Mouse (Mus musculus) c-Kit-positive CD71-positive TER-119-positive erythroid progenitor cells, embryonic 14.5 days (primary cell): ENCODE results near the gene Mrto4.
"Not testable (repeated sequence)": the region's sequence is repeated elsewhere in the genome, so short reads cannot be mapped to it uniquely, and the experiment has no call there.

ENCODE experiments used
- DNase-seq: peaks from one replicate; pipeline ENCODE4 v3.0.0-alpha.2; 2013; ENCODE audit warnings: low spot score

Mrto4 gene

DNA sequence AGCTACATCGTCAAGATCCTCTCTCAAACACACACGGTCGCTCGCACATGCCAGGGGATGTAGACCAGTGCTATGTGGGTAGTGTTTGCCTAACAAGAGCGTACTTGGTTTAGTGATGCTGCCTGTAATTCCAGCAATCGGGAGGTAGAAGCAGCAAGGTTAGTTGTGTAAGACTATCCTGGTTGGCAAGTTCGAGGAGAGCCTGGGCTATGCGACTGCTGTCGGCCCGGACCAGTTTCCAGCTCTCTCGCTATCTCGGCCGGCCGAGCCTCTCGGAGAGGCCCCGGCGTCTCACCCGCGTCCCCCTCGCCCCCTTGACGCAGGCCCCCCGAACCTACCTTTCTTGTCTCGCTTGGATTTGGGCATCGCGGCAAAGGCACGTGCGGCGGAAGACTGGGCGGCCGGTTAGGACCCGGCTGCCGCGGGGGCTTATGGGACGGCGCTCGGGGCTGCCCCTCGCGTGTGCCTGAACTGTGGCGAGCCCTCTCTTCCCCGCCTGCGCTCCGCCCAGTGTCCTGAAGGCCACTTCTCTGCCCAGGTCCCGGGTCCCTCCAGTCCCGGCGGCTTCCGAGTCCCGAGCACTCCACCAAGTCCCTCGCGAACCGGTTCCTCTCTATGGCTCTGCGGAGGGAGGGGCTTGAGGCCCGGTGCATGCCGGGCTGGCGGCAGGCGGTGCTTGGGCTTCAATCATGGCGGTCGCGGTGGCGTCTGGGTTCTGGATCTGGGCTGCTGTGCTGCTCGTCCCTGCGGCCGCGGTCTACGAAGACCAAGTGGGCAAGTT is at the start of gene Mrto4, which contains the start of the genes Emc1 and Ubr4:
Mrto4 (minus strand) TSS at position 646 of the 781 bp plus-strand sequence.
Emc1 (plus strand) TSS at position 657 of the 781 bp plus-strand sequence.
Ubr4 (plus strand) TSS at position 679 of the 781 bp plus-strand sequence.
- peak; percentile 79 for DNase-seq

- no peak for DNase-seq
These were observed 48.1 kb upstream of the Mrto4 start for GRCm38 (mm10) chr4:139400487-139400886.

DNA sequence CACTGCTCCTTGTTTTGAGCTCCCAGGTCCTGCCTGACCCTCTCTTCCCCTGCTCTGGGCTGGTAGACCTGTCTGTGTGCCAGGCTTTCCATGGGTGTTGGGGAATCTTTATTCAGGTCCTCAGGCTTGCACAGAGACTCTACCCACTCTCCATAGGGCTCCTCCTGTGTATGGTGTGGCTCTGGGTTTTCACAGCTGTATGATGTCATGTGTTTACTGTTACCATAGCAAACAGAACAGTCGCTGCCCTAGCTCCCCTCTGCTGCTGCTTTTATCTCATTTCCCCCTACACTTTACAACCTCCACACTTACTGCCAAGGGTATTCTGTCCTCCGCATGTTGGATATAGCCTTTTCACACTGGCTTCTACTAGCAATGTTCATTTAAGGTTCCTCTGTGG is 43.1 kb upstream of the Mrto4 start:
- no peak for DNase-seq

GRCm38 (mm10) chr4:139389557-139389956 is 37.2 kb upstream of the Mrto4 start:
- no peak for DNase-seq

- no peak for DNase-seq
These were observed 34.5 kb upstream of the Mrto4 start for GRCm38 (mm10) chr4:139386869-139387319.

GRCm38 (mm10) chr4:139385841-139386240 is 33.5 kb upstream of the Mrto4 start:
- not testable (repeated sequence) for DNase-seq

GRCm38 (mm10) chr4:139382231-139382630 is 29.9 kb upstream of the Mrto4 start:
- peak; percentile 34 for DNase-seq

DNA sequence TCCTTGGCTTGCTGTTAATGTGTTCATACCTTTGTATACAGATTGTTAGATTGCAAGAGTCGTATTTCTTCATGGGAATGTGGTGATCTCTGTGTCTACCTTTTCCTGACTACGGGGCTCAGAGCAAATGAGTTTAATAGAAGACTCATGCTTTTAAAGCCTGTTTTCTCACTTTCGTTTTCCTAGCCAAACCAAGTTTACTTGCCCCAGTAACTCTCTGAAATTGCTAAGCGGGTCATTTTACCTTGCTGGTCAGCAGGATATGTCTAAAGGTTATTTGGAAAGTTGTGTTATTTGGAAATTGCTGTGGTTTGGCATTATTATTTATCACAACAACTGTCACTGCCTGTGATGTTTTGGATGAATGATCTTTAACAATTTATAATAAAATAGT is 29.1 kb upstream of the Mrto4 start:
- no peak for DNase-seq

GRCm38 (mm10) chr4:139380775-139381451 is 28.5 kb upstream of the Mrto4 start:
- DNase-seq: peak; percentile 55

- DNase-seq: peak; percentile 99
These were observed 27.9 kb upstream of the Mrto4 start for GRCm38 (mm10) chr4:139380207-139380748.

DNA sequence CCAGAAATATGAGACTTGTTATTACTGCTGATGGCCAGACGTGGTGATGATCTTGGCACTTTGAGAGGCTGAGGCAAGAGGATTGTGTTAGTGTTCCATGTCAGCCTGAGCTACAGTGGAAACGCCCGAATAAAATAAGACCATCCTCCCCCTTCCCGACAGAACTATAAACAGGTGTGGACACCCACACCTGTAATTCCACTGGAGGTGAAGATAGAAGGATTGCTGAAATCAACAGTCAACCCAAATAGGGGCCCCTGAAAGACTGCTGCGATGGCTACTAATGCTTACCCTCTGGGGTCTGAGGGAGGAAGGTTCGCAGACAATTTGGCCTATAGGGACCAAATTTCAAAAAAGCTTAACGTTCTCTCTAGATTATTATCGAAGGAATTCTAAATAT is 27.3 kb upstream of the Mrto4 start:
- DNase-seq: peak; percentile 37

DNA sequence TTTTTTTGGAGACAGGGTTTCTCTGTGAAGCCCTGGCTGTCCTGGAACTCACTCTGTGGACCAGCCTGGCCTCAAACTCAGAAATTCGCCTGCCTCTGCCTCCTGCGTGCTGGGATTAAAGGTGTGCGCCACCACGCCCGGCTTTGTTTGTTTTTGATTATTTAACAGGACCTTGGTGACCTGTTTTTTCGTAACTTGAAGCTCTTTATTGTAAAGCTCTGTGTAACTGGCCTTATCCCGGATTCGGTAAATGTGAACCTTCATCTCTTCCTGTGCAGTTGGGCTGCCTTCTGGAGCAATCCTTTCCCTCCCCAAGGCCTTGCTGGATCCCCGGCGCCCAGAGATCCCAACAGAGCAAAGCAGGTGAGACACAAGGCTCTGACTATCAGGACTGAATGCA is 21.2 kb upstream of the Mrto4 start:
- no peak for DNase-seq

DNA sequence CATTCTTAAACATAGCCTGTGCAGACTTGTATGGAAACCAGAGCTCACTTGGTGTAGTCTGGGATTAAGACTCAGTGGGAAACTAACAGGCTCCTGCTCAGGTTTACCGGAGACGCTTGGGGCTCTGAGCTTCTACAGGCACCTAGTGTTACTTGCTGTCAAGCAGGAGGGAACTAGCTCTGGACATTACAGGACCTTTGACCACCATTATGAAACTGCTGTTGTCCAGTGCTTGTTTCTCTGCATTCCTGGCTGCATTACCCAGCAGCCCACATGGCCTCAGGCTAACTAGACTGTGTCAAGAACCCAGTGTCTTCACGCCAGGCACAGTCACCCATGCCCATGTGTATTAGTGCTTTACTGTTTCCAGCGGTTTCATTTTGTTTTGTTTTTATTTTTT is 20.8 kb upstream of the Mrto4 start:
- DNase-seq: no peak

- no peak for DNase-seq
These were observed 15.7 kb upstream of the Mrto4 start for GRCm38 (mm10) chr4:139368038-139368437.

DNA sequence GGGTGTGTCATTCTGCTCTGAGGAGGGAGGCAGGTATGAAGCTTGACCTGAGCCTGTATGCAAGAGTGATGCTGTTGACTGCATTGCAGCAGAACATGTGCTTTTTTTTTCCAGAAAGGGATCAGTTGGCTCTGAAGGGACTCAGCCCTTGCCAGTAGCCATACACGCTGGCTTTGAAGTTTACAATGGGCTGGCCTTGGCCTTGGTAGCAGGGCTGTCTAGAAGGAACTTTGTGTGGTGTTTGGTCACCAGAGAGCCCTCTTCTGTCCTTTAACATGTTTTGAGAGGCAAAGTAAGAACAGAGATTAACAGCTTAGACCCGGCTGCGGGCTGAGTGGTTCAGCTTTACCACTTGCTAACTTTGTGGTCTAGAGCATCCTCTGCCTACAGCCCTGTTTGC is 15.0 kb upstream of the Mrto4 start:
- no peak for DNase-seq

DNA sequence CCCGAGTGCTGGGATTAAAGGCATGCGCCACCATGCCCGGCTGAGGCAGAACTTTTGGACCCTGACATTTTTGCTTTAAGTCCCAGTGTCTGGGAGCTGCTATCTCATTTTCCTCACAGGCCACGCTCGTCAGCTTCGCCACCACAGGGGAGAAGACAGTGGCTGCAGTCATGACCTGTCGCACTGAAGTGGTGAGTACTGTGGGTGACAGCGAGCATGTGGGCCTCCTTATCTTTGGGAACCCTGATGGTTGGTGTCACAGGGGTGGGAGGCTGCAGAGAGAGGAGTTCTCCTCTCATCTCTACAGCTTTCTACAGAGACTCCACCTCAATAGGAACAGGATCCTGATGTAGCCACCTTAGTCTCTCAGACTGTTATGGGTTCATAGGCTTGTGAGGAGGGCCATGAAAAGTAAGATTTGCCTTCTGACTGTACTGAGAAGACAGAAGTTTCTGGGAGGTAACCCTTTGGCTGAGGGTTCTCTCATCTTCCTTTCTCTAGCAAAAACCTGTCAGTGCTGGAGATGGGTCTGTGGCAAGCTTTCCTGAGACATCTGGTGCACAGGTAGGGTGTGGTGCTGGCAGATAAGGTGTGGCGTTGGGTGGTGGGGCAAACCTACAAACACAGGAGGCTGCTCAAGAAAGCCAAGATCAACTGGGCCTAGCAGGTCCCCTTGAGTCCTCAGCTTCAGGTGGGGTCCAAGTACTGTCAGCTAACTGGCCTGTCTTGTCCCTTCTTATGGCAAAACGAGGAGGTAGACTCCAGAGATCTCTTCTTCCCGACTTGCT is 8.6 kb upstream of the Mrto4 start:
- peak; percentile 67 for DNase-seq

DNA sequence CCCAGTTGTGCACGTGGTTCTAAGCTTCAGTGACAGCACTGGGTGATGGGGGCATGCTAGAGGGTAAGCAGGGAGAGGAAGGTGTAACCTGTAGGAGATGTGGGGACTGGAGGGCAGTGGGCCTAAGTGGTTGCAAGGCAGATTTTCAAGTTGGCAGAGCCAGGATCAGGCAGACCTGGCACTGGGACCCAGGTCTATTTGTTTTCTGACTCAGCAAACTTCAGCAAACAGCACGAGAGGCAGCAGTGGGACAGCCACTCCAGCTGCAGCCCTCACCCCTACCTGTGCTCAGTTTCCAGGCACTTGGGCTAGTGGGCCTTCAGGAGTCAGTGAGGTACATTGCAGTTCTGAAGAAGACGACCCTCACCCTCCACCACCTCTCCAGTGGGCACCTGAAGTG is 4.8 kb upstream of the Mrto4 start:
- DNase-seq: no peak

- peak; percentile 35 for DNase-seq
These were observed 456 bp upstream of the Mrto4 start for GRCm38 (mm10) chr4:139352832-139353231.

- DNase-seq: no peak
These were observed 6.9 kb downstream of the Mrto4 start for GRCm38 (mm10) chr4:139345416-139346019.

- DNase-seq: no peak
These were observed 8.7 kb downstream of the Mrto4 start for GRCm38 (mm10) chr4:139343718-139344117.

GRCm38 (mm10) chr4:139341556-139342233 is 10.7 kb downstream of the Mrto4 start:
- DNase-seq: no peak
